Mouse (Mus musculus) kidney, embryonic 15.5 days (tissue): Measurements from ENCODE around the gene Ypel3. TPM values are rescaled to one million over a fixed set of nuclear protein-coding genes. Genes with fewer than 3 reads are reported as not detected.

Source experiments
- ATAC-seq: fragments of 200-750 bp; cut with Nextera tagmentation; replicated peaks from 2 replicates; pipeline ENCODE4 v1.8.0; 2017; ENCODE audit warnings: moderate TSS enrichment; ENCODE audit not compliant: low FRiP score
- H3K27ac ChIP-seq: fragments of 300-500 bp; sonication (generic); 2 replicates; pipeline ENCODE4 v1.5.1; 2015; ENCODE audit warnings: mild to moderate bottlenecking, inconsistent platforms
- H3K27me3 ChIP-seq: fragments of 300-500 bp; sonication (generic); 2 replicates; pipeline ENCODE4 v1.6.1; 2015; ENCODE audit warnings: inconsistent platforms
- H3K36me3 ChIP-seq: fragments of 300-500 bp; sonication (generic); 2 replicates; pipeline ENCODE4 v1.6.1; 2015; ENCODE audit warnings: inconsistent platforms
- H3K4me1 ChIP-seq: fragments of 300-500 bp; sonication (generic); 2 replicates; pipeline ENCODE4 v1.6.1; 2015; ENCODE audit warnings: inconsistent platforms
- H3K4me2 ChIP-seq: fragments of 300-500 bp; sonication (generic); 2 replicates; pipeline ENCODE4 v1.6.1; 2015; ENCODE audit warnings: moderate library complexity, mild to moderate bottlenecking, inconsistent platforms
- H3K4me3 ChIP-seq: fragments of 300-500 bp; sonication (generic); replicated peaks from 2 replicates; pipeline ENCODE4 v1.5.1; 2015; ENCODE audit warnings: mild to moderate bottlenecking, inconsistent platforms
- H3K9ac ChIP-seq: fragments of 300-500 bp; sonication (generic); 2 replicates; pipeline ENCODE4 v1.6.1; 2015; ENCODE audit warnings: mild to moderate bottlenecking, inconsistent platforms
- H3K9me3 ChIP-seq: fragments of 300-500 bp; sonication (generic); replicated peaks from 2 replicates; pipeline ENCODE4 v1.6.1; 2016; ENCODE audit warnings: inconsistent platforms
- WGBS: fragments of 180-500 bp; shearing (Covaris S2); methylation state at CpG from one replicate; pipeline ENCODE4 v1.1.7; 2015; ENCODE audit warnings: mixed read lengths; 5-methylcytosine and 5-hydroxymethylcytosine counted together
- polyA plus RNA-seq: library from polyadenylated mRNA; unstranded; fragments of >200 nt; fragmentation: Nextera tagmentation; extraction: Ambion mirVana; gene quantifications from 2 replicates; pipeline ENCODE4 v1.2.1, GENCODE M21; 2015

Gene Ypel3
- polyA plus RNA-seq, 1 experiment from 2014 or later: 82.2 TPM

DNA sequence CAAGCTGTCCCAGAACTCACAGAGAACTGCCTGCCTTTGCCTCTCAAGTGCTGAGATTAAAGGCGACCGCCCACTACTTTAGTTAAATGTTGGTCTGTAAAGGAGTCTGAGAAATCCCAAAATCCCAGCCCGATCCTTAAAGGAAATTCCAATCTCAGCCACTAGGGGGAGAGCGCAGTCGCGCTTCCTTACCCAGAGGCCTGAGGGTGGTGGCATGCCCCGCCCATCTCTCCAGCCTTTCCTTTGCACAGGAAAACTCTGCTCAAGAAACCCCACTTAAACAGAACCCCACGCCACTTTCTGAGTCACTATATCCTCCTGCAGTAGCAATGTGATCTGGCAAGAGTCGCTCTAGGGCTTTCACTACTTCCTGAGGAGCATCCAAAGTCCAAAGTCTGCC is 21.9 kb upstream of the Ypel3 start:
- H3K9ac ChIP-seq: no peak overlapping the region
- peak; percentile 57 for ATAC-seq
- 2% methylated on average over 9 of the region's 9 CpGs for WGBS
- H3K9me3 ChIP-seq: no peaks in the 10 kb centered on the region
- H3K4me2 ChIP-seq: peak overlapping the region; percentile 31; the same call in 1 of the 2 replicates
- no peaks in the 10 kb centered on the region for H3K27me3 ChIP-seq
- H3K4me1 ChIP-seq: peaks cover 14% of the 10 kb centered on the region
- peak overlapping the region; percentile 54 for H3K27ac ChIP-seq
- H3K4me3 ChIP-seq: no peak overlapping the region
- H3K36me3 ChIP-seq: no peaks in the 10 kb centered on the region

DNA sequence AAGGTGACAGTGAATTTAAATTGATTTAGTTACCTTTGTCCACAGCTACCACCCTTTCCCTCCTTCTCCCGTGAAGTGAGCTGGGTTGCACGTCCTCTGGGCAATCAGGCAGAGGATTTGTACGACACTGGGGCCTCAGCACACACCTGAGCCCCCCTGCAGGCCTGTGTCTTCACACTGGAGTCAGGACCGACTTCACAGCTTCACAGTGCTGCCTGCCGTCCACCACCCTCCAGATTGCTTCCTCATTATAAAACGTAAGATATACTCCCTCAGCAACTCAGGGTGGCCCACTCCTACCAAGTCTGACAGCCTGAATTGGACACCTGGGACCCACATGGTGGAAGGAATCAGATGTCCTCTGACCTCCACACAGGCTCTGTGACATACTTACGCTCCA is 18.2 kb upstream of the Ypel3 start:
- no peak overlapping the region for H3K9ac ChIP-seq
- peaks cover 42% of the 10 kb centered on the region for H3K4me1 ChIP-seq
- WGBS: 62% methylated on average over 7 of the region's 7 CpGs
- H3K4me2 ChIP-seq: no peak overlapping the region
- ATAC-seq: no peak
- no peaks in the 10 kb centered on the region for H3K9me3 ChIP-seq
- no peaks in the 10 kb centered on the region for H3K27me3 ChIP-seq
- no peak overlapping the region for H3K4me3 ChIP-seq
- H3K36me3 ChIP-seq: peaks cover 18% of the 10 kb centered on the region
- H3K27ac ChIP-seq: no peak overlapping the region; the same call in 1 of the 2 replicates

DNA sequence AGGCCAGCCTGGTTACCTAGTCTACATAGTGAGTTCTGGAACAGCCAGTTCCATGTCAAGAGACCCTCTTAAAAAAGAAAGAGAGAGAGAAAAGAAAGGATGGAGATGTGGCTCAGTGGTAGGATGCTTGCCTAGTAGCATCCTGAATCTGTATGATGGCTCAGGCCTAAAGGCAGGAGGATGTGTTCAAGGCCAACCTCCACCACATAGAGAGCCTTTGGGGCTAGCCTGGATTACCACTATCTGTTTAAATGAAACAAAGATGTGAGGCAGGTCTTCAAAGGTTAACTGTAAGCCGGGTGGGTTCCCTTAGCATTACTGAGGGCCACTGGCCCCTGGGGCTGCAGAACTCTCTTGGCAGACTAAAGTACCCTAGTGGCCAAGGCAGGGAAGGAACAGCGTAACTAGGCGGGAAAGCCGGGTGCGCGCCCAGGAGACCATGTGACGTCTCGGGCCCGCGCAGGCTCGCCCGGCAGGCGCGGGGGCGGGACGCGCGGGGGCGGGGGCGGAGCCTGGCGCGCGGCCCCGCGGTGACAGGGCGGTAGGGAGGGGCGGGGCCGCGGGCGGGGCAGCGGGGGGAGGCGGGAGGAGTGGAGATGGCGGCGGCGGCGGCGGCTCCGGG is 17.6 kb upstream of the Ypel3 start, which contains the start of gene Mapk3:
Mapk3 (plus strand) TSS at position 552 of the 622 bp plus-strand sequence.
- 2% methylated on average over 17 of the region's 38 CpGs for WGBS
- Histone ChIP-seq H3K9ac (peak within 1 kb of the TSS; percentile 94), H3K9me3 (no peaks in the 10 kb centered on the region), H3K4me3 (peak within 1 kb of the TSS; percentile 89), H3K27ac (peak within 1 kb of the TSS; percentile 96), H3K36me3 (peaks cover 24% of the 10 kb centered on the region), H3K27me3 (no peaks in the 10 kb centered on the region), H3K4me1 (peaks cover 42% of the 10 kb centered on the region), H3K4me2 (peak within 1 kb of the TSS; percentile 90)
- peak; percentile 57 for ATAC-seq

DNA sequence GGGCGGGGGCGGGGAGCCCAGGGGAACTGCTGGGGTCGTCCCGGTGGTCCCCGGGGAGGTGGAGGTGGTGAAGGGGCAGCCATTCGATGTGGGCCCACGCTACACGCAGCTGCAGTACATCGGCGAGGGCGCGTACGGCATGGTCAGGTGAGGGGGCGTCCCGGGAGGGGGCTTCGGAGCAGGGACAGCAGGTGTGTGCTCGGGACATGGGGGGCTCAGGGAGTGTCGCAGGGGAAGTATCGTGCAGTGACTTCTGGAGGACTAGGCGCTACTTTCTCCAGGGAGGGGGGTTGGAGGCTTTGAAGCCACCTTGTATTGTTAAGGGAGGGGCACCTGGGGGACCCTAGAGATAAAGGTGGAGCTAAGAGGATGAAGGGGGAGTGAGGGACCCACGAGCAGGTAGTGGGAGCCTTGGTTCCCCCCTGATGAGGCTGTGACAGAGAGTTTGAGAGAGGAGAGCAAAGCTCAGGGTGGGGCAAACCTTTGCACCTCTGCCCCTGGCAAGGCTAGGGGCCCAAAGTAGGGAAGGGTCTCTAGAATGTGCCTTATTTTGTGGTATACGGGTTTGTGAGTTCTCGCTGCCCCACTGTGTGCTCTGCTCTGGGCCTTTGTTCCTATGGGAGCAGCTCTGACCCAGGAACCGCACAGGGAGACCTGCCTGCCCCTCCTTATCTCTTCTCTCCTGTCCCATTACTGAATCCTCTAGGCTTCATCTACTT is 16.9 kb upstream of the Ypel3 start:
- 0% methylated on average over 24 of the region's 24 CpGs for WGBS
- Histone ChIP-seq H3K4me3 (peak overlapping the region; percentile 89), H3K27ac (peak overlapping the region; percentile 96), H3K27me3 (no peaks in the 10 kb centered on the region), H3K4me1 (peaks cover 37% of the 10 kb centered on the region), H3K36me3 (peaks cover 31% of the 10 kb centered on the region), H3K9ac (peak overlapping the region; percentile 94), H3K4me2 (peak overlapping the region; percentile 90), H3K9me3 (no peaks in the 10 kb centered on the region)
- ATAC-seq: peak; percentile 41

DNA sequence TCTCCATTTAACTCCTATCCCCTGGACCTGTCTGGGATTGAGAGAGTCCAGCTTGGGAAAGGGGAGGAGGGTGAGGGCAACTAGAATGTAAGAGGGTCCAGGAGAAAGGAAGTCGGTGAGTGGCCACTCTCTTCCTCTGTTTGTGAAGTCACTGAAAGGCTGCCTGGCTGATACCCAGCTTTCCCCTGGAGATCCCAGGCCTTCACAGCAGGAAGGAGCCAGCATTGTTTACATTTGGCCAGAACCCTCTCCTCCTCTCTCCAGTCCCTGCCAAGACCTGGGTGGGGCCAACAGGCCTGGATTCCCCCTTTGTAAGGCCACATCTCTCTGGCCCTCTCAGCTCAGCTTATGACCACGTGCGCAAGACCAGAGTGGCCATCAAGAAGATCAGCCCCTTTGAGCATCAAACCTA is 16.4 kb upstream of the Ypel3 start:
- ATAC-seq: peak; percentile 71
- Histone ChIP-seq H3K27me3 (no peaks in the 10 kb centered on the region), H3K4me1 (peaks cover 32% of the 10 kb centered on the region), H3K27ac (peak overlapping the region; percentile 96), H3K9me3 (no peaks in the 10 kb centered on the region), H3K36me3 (peaks cover 37% of the 10 kb centered on the region), H3K4me3 (peak overlapping the region; percentile 89), H3K4me2 (peak overlapping the region; percentile 90), H3K9ac (peak overlapping the region; percentile 94)
- 14% methylated on average over 3 of the region's 3 CpGs for WGBS

DNA sequence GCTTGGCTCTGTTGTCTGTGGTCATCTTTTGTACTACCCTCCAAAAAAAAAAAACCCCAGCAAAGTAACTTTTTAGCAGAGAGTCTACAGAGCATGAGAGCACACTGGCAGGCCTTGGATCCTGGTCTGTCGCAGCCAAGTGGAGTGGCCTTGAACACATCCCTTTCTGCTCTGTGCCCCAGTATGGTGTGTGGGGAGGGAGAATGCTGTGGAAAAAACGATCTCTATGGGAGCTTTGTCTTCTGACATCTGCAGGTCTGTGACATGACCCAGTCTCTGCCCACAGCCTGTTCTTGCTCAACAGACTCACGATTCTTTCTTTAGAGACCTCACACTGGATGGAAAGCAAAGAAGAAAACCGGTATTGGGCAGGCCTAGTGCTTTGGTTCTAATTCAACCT is 15.8 kb upstream of the Ypel3 start:
- Histone ChIP-seq H3K9ac (peak overlapping the region; percentile 94), H3K4me3 (peak overlapping the region; percentile 89)
- WGBS: 72% methylated on average over 4 of the region's 4 CpGs

DNA sequence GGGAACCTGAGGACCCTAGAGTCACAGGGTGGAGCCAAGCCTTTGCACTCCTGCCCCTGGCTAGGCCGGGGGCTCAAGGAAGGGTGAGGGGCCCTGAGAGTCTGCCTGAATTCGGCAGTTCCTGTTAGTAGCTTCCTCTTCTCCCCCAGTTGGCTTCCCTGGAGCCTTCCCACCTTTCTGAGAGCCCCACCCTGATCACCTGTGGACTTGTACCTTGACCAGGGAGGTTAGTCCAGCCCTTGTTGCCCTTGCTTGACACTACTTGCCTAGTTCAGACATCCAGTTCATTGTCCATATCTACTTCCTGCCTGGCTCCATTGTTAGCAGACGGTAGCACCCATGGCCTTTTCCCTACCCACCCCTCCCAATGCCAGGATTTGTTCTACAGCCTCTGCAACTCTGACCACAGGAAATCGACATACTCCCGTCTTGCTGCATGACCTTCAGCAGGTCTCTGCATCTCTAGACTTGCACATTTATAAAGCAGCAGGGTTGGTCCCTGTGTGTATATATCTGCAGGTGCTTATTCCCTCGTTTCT is 15.2 kb upstream of the Ypel3 start:
- Histone ChIP-seq H3K27ac (peak overlapping the region; percentile 96), H3K4me3 (no peak overlapping the region)

More for the DNA sequence above, 15.8 kb upstream of the Ypel3 start:
- Histone ChIP-seq H3K4me2 (peak overlapping the region; percentile 90), H3K9me3 (no peaks in the 10 kb centered on the region), H3K36me3 (peaks cover 42% of the 10 kb centered on the region), H3K4me1 (peaks cover 34% of the 10 kb centered on the region), H3K27ac (peak overlapping the region; percentile 96), H3K27me3 (no peaks in the 10 kb centered on the region)
- no peak for ATAC-seq

DNA sequence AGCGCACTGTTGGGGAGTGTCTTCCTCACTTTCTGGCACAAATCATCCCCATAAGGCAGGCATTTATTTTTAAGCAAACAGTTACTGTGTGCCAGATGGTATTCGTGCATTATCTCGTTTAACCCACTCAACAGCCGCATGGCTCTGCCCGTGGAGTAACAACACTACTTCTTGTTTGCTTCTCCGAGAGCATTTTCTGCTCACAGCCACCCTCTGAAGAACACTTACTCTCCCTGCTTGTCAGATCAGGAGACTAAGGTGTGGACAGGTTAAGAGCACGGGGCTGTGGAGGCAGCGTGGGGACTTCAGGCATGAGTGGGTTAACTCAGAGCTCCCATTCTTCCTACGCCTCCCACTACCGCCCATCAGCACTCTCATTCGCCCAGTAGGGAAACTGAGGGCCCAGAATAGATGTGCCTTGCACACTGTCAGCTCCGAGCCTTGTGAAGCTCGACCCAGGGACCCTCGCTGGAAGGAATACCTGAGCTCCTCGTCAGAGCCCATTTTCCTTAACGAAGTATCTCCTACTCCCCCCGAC is 14.2 kb upstream of the Ypel3 start:
- no peaks in the 10 kb centered on the region for H3K9me3 ChIP-seq
- ATAC-seq: no peak
- no peaks in the 10 kb centered on the region for H3K27me3 ChIP-seq
- H3K27ac ChIP-seq: no peak overlapping the region; the same call in 1 of the 2 replicates
- no peak overlapping the region for H3K9ac ChIP-seq
- no peak overlapping the region for H3K4me2 ChIP-seq
- no peak overlapping the region for H3K4me3 ChIP-seq
- peaks cover 58% of the 10 kb centered on the region for H3K36me3 ChIP-seq
- peaks cover 39% of the 10 kb centered on the region for H3K4me1 ChIP-seq
- 68% methylated on average over 17 of the region's 17 CpGs for WGBS

More for the DNA sequence above, 15.2 kb upstream of the Ypel3 start:
- no peaks in the 10 kb centered on the region for H3K9me3 ChIP-seq
- H3K4me2 ChIP-seq: no peak overlapping the region
- H3K4me1 ChIP-seq: peaks cover 39% of the 10 kb centered on the region
- ATAC-seq: no peak
- peaks cover 49% of the 10 kb centered on the region for H3K36me3 ChIP-seq
- no peak overlapping the region for H3K9ac ChIP-seq
- no peaks in the 10 kb centered on the region for H3K27me3 ChIP-seq
- WGBS: 66% methylated on average over 6 of the region's 6 CpGs

DNA sequence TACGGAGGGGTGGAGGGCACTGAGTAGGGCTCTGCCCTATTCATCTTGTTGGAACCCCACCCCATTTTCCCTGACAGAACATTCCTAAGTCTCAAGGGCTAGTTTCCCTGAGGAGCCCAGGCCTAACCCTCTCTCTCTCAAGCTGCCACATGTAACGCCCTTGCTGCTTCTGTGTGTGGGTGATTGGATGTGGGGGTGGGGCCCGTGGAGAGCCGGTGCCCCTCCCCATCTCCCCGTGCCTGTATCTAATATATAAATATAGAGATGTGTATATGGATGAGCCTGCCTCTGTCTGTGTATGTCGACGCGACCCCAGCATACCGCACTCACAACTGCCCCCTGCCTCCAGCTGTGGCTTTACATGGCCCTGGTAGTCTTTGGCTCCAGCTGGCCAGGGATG is 11.2 kb upstream of the Ypel3 start:
- Histone ChIP-seq H3K36me3 (peaks cover 88% of the 10 kb centered on the region), H3K4me3 (no peak overlapping the region), H3K9ac (no peak overlapping the region), H3K9me3 (no peaks in the 10 kb centered on the region), H3K4me2 (no peak overlapping the region), H3K4me1 (peaks cover 28% of the 10 kb centered on the region), H3K27me3 (no peaks in the 10 kb centered on the region), H3K27ac (no peak overlapping the region)
- no peak for ATAC-seq
- 87% methylated on average over 9 of the region's 9 CpGs for WGBS

DNA sequence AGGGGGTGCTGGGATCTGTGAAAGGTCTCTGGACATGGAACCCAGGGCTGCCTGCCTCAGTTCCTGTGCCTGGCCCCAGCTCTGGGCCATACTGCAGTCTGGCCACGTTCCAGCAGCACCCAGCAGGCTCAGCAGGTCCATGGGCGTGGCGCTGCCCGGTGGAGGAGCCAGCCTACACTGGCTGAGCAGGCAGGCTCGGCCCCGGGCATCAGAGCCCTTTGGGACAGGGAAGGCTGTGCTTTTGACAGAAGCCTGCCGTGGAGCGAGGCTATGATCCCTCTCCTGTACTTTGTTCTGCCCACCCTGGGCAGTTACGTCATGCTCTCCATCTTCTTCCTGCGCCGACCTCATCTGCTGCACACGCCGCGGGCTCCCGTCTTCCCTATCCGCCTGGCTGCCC is 10.6 kb upstream of the Ypel3 start, which contains the start of gene Gdpd3:
Gdpd3 (plus strand) TSS at position 134 of the 400 bp plus-strand sequence.
- no peak; the same call in 1 of the 2 replicates for ATAC-seq
- Histone ChIP-seq H3K9me3 (no peaks in the 10 kb centered on the region), H3K4me3 (no peak within 1 kb of the TSS), H3K27ac (no peak within 1 kb of the TSS), H3K27me3 (no peaks in the 10 kb centered on the region), H3K4me2 (no peak within 1 kb of the TSS), H3K4me1 (peaks cover 21% of the 10 kb centered on the region), H3K36me3 (peaks cover 95% of the 10 kb centered on the region), H3K9ac (no peak within 1 kb of the TSS)
- 93% methylated on average over 16 of the region's 16 CpGs for WGBS

DNA sequence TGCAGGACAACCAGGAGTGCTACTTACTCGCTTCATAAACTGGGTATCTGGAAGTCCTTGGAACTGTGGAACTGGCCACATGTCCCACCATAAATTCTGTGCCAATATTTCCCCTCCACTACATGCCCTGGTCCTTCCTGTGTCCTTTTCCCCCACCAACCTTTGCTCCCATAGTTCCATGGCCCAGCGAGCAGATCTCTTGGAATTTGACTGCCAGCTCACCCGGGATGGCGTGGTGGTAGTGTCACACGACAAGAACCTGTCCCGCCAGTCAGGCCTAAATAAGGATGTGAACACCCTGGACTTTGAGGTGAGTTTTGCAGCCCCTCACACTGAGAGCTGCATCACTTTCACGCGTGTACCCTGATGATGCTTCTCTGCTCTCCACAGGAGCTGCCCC is 9.8 kb upstream of the Ypel3 start:
- Histone ChIP-seq H3K9ac (no peak overlapping the region), H3K4me3 (no peak overlapping the region), H3K9me3 (no peaks in the 10 kb centered on the region), H3K27me3 (no peaks in the 10 kb centered on the region), H3K4me1 (peaks cover 14% of the 10 kb centered on the region; the same call in 1 of the 2 replicates), H3K27ac (no peak overlapping the region), H3K36me3 (peaks cover 94% of the 10 kb centered on the region), H3K4me2 (no peak overlapping the region)
- no peak for ATAC-seq
- 90% methylated on average over 8 of the region's 8 CpGs for WGBS

DNA sequence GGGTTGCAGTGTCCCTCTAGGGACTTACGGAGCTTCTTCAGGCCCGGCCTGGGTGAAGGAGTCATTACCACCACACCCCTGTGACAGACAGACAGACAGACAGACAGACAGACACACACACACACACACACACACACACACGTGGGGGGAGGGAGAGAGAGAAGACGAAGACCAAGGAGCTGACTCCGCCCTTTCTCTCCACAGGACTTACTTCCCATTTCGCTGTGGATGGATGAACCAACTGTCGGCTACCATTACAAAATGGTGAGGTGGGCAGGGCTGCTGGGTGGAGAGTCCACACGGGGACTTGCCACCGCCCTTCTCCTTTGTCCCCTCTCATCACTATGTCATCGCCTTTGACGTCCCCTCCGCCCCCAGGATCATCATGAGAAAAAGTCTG is 6.0 kb upstream of the Ypel3 start:
- no peak overlapping the region for H3K4me3 ChIP-seq
- H3K9me3 ChIP-seq: no peaks in the 10 kb centered on the region
- no peak for ATAC-seq
- peaks cover 76% of the 10 kb centered on the region for H3K36me3 ChIP-seq
- H3K4me1 ChIP-seq: peaks cover 11% of the 10 kb centered on the region
- no peak overlapping the region for H3K4me2 ChIP-seq
- no peak overlapping the region for H3K27ac ChIP-seq
- H3K9ac ChIP-seq: no peak overlapping the region
- 83% methylated on average over 12 of the region's 12 CpGs for WGBS
- no peaks in the 10 kb centered on the region for H3K27me3 ChIP-seq
